Mouse (Mus musculus) heart, embryonic 16.5 days (tissue): ENCODE data around the gene Dgkz. TPM values are rescaled to one million over a fixed set of nuclear protein-coding genes. Genes with fewer than 3 reads are reported as not detected.

Experiments
- ATAC-seq: fragments of 200-750 bp; cut with Nextera tagmentation; replicated peaks from 2 replicates; pipeline ENCODE4 v1.8.0; 2017; ENCODE audit warnings: moderate number of reproducible peaks; ENCODE audit not compliant: insufficient read depth, low FRiP score; ENCODE audit errors: extremely low read depth
- H3K27ac ChIP-seq: fragments of 300-500 bp; sonication (generic); 2 replicates; pipeline ENCODE4 v1.5.1; 2014; ENCODE audit warnings: mild to moderate bottlenecking, low read length, control low read depth, moderate library complexity
- H3K27me3 ChIP-seq: fragments of 300-500 bp; sonication (generic); 2 replicates; pipeline ENCODE4 v1.6.1; 2014; ENCODE audit warnings: low read length, mixed read lengths; ENCODE audit not compliant: control insufficient read depth, insufficient read depth
- H3K36me3 ChIP-seq: fragments of 300-500 bp; sonication (generic); 2 replicates; pipeline ENCODE4 v1.6.1; 2014; ENCODE audit not compliant: control insufficient read depth, insufficient read depth
- H3K4me1 ChIP-seq: fragments of 300-500 bp; sonication (generic); 2 replicates; pipeline ENCODE4 v1.6.1; 2014; ENCODE audit warnings: low read length, mixed read lengths; ENCODE audit not compliant: control insufficient read depth, insufficient read depth
- H3K4me2 ChIP-seq: fragments of 300-500 bp; sonication (generic); 2 replicates; pipeline ENCODE4 v1.6.1; 2014; ENCODE audit warnings: low read depth, mild to moderate bottlenecking, control low read depth, low read length
- H3K4me3 ChIP-seq: fragments of 300-500 bp; sonication (generic); 2 replicates; pipeline ENCODE4 v1.5.1; 2014; ENCODE audit warnings: mild to moderate bottlenecking, control low read depth, low read length
- H3K9ac ChIP-seq: fragments of 300-500 bp; sonication (generic); 2 replicates; pipeline ENCODE4 v1.6.1; 2014; ENCODE audit warnings: low read length, control low read depth
- H3K9me3 ChIP-seq: fragments of 300-500 bp; sonication (generic); replicated peaks from 2 replicates; pipeline ENCODE4 v1.6.1; 2016; ENCODE audit warnings: low read length; ENCODE audit not compliant: control insufficient read depth
- WGBS: fragments of 180-500 bp; shearing (Covaris S2); extraction: QIAGEN DNeasy Blood & Tissue Kit; methylation state at CpG from one replicate; pipeline ENCODE4 v1.1.7; 2014; 5-methylcytosine and 5-hydroxymethylcytosine counted together
- polyA plus RNA-seq: library from polyadenylated mRNA; unstranded; fragments of >200 nt; fragmentation: Nextera tagmentation; extraction: Ambion mirVana; gene quantifications from 2 replicates; pipeline ENCODE4 v1.2.1, GENCODE M21; 2015

Gene Dgkz
- polyA plus RNA-seq, 1 experiment from 2014 or later: 43.1 TPM

- no peak overlapping the region for H3K9ac ChIP-seq
- no peak for ATAC-seq
- peaks cover 7% of the 10 kb centered on the region for H3K27me3 ChIP-seq
- H3K4me1 ChIP-seq: peaks cover 25% of the 10 kb centered on the region
- H3K9me3 ChIP-seq: no peaks in the 10 kb centered on the region
- no peak overlapping the region for H3K27ac ChIP-seq
- H3K4me2 ChIP-seq: no peak overlapping the region
- peaks cover 5% of the 10 kb centered on the region; the same call in 1 of the 2 replicates for H3K36me3 ChIP-seq
- H3K4me3 ChIP-seq: no peak overlapping the region
- WGBS: 66% methylated on average over 3 of the region's 3 CpGs
These were observed 46.2 kb downstream of the Dgkz start for GRCm38 (mm10) chr2:91929455-91929854.

DNA sequence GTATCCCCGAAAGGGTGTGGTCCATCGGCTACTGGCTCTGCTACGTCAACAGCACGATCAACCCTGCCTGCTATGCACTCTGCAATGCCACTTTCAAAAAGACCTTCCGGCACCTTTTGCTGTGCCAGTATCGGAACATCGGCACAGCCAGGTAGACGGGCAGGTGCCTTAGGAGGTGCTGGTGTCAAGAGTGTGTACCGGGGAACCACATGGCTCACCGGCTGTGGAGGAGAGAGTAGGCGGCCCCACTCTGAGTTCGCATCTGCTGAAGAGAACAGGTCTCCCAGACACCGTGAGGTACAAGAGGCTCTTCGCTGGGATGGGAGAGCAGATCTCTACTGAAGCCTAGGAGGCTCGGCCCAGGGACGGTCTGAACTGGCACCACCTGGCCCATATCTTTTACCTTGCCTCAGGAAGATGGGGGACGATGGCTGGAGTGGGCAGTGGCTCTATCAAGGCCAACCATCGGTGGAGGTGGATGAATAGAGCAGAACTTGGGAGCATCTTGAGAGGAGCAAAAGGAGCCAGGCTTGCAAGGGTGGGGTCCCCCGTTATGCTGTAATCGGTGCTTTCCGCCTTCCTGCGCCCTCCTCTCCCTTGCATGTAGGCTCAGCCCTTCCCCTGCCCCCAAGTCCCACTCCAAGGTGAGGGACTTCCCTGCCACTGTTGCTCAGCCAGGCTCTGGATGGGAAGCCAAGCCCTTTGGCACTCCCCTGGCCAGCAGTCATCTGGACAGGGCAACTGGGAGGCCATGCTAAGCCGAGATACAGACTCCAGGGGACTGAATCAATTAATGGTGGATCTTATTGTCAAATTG is 46.9 kb downstream of the Dgkz start:
- H3K4me3 ChIP-seq: no peak overlapping the region

DNA sequence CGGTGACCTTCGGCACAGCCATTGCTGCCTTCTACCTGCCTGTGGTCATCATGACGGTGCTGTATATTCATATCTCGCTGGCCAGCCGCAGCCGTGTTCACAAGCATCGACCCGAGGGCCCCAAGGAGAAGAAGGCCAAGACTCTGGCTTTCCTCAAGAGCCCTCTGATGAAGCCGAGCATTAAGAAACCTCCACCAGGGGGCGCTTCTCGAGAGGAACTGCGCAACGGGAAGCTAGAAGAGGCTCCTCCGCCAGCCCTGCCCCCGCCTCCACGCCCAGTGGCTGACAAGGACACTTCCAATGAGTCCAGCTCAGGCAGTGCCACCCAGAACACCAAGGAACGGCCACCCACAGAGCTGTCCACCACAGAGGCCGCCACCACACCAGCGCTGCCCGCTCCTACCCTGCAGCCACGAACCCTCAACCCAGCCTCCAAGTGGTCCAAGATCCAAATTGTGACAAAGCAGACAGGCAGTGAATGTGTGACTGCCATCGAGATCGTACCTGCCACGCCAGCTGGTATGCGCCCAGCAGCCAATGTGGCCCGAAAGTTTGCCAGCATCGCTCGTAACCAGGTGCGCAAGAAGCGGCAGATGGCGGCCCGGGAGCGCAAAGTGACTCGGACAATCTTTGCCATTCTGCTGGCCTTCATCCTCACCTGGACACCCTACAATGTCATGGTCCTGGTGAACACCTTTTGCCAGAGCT is 47.7 kb downstream of the Dgkz start:
- WGBS: 38% methylated on average over 34 of the region's 34 CpGs
- H3K4me3 ChIP-seq: peak overlapping the region; percentile 7; the same call in 1 of the 2 replicates
- H3K4me2 ChIP-seq: peak overlapping the region; percentile 51
- peaks cover 18% of the 10 kb centered on the region for H3K27me3 ChIP-seq
- ATAC-seq: no peak
- peaks cover under 1% of the 10 kb centered on the region; the same call in 1 of the 2 replicates for H3K36me3 ChIP-seq
- no peak overlapping the region for H3K27ac ChIP-seq
- H3K9me3 ChIP-seq: no peaks in the 10 kb centered on the region
- peaks cover 30% of the 10 kb centered on the region for H3K4me1 ChIP-seq
- H3K9ac ChIP-seq: no peak overlapping the region

More for the DNA sequence above, 46.9 kb downstream of the Dgkz start:
- H3K4me2 ChIP-seq: peak overlapping the region; percentile 51; the same call in 1 of the 2 replicates
- peaks cover 28% of the 10 kb centered on the region for H3K4me1 ChIP-seq
- peaks cover 11% of the 10 kb centered on the region for H3K27me3 ChIP-seq
- no peak for ATAC-seq
- no peak overlapping the region for H3K27ac ChIP-seq
- H3K9ac ChIP-seq: no peak overlapping the region
- H3K36me3 ChIP-seq: peaks cover 4% of the 10 kb centered on the region; the same call in 1 of the 2 replicates
- 69% methylated on average over 23 of the region's 23 CpGs for WGBS
- no peaks in the 10 kb centered on the region for H3K9me3 ChIP-seq

DNA sequence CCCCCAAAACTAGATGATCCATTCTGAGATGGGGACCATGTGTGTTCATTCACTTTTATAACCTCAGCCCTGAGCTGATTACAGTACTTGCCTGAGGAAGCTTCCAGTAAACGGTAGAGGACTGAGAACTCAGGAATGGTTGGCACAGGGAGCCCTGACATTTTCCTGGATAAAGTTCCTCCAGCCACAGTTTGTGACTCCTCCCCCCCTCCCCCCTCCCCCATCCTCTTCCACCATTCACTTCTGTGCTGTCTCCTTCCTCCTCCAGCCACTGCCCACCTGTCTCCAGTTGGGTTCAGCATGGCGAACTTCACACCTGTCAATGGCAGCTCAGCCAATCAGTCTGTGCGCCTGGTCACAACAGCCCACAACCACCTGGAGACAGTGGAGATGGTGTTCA is 48.7 kb downstream of the Dgkz start, which contains the start of gene Chrm4:
Chrm4 (plus strand) TSS at position 301 of the 400 bp plus-strand sequence.
- no peak for ATAC-seq
- peaks cover 28% of the 10 kb centered on the region for H3K27me3 ChIP-seq
- 74% methylated on average over 3 of the region's 3 CpGs for WGBS

DNA sequence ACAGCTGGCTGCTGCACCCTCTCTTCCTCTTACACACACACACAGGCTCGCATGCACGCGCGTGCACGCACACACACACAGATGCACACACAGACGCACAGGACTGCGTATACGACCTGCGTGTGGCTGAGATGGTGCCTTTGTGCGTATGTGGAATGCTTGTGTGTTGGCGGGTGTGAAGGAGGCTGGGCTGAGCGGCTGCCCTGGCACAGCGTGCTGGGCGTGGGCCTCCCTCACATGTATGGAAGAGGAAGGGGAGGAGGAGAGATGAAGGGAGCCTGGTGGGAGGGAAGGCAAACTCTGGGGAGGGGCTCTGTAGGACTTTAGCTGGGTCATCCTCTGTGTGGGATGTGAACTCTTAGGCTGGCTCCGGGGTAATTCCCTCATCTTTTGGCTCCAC is 50.2 kb downstream of the Dgkz start:
- Histone ChIP-seq H3K4me2 (no peak overlapping the region), H3K27ac (no peak overlapping the region), H3K36me3 (no peaks in the 10 kb centered on the region), H3K9me3 (no peaks in the 10 kb centered on the region), H3K4me1 (peaks cover 24% of the 10 kb centered on the region), H3K4me3 (no peak overlapping the region), H3K9ac (no peak overlapping the region), H3K27me3 (peaks cover 41% of the 10 kb centered on the region)
- 72% methylated on average over 15 of the region's 15 CpGs for WGBS
- no peak for ATAC-seq

More for the DNA sequence above, 48.7 kb downstream of the Dgkz start, which contains the start of gene Chrm4:
- no peaks in the 10 kb centered on the region for H3K9me3 ChIP-seq
- H3K36me3 ChIP-seq: no peaks in the 10 kb centered on the region
- H3K4me1 ChIP-seq: peaks cover 25% of the 10 kb centered on the region
- peak within 1 kb of the TSS; percentile 7; the same call in 1 of the 2 replicates for H3K4me3 ChIP-seq
- H3K4me2 ChIP-seq: peak within 1 kb of the TSS; percentile 51
- H3K27ac ChIP-seq: no peak within 1 kb of the TSS
- no peak within 1 kb of the TSS for H3K9ac ChIP-seq

DNA sequence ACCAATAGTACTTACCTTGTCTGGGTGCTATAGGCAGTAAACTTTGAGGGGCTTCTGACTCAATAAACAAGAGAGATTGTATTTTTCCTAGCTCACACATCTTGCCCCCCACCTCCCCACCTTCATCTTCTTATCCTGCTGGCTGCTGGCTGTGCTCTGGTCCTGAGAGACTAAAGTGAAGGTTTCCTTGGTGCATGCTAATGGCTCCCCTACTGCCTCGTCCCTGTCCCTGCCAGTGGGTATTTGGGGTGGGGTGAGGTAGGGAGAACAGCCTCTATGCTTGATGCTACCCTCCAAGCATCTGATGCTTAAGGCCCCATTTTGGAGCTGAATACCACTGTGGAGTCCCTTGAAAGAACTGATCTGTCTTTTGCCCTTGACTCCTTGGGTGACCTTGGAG is 50.9 kb downstream of the Dgkz start:
- Histone ChIP-seq H3K9ac (no peak overlapping the region), H3K27me3 (peaks cover 43% of the 10 kb centered on the region), H3K4me1 (peaks cover 19% of the 10 kb centered on the region), H3K36me3 (peaks cover 1% of the 10 kb centered on the region), H3K9me3 (no peaks in the 10 kb centered on the region), H3K4me3 (no peak overlapping the region), H3K4me2 (no peak overlapping the region), H3K27ac (no peak overlapping the region)
- WGBS: 84% methylated on average over 1 of the region's 1 CpGs
- ATAC-seq: no peak

DNA sequence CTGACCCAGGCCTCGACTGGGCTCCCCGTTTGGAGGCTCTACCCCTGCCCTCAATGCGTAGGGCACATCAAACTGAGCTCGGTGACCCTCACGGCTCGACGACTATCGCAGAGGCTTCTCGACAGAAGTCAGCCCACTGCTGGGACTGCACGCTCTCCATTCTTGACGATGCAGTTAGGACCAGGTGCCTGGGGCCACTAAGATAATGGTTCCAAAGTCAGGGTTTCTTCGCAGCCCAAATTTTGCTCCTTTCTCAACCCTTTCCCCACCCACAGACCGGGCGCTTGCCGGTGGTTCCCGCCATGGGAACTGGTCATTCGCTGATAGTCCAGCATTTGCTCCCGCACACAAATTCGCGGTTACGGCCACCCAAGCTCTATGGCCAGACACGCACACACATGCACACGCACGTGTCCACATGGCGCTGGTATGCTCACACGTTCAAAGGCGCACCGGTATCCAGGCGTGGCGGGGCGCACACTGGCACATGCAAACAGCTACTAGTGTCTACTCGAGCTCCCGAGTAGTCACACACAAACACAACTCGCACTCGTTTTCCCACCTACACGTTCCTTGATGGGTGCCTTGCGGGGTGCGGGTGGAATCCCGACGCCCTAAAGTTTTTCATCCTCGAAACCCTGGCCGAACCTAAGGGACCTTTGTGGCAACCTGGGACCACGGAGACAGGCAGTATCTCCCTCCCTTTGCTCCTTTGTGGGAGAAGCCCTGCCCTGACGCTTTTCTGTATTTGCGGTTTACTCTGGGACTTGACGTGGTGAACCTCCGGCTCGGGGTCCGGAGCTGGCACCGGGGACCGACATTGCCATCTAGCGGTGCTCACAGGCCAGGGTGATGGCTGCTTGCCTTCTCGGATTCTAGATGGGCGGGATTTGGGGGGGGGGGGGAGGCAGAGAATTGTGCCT is 52.0 kb downstream of the Dgkz start:
- Histone ChIP-seq H3K27me3 (peaks cover 43% of the 10 kb centered on the region), H3K4me3 (peak overlapping the region; percentile 67), H3K4me1 (peaks cover 18% of the 10 kb centered on the region), H3K9ac (no peak overlapping the region), H3K9me3 (no peaks in the 10 kb centered on the region), H3K4me2 (peak overlapping the region; percentile 57), H3K27ac (no peak overlapping the region), H3K36me3 (peaks cover 5% of the 10 kb centered on the region)
- WGBS: 5% methylated on average over 54 of the region's 54 CpGs
- ATAC-seq: 0 out of 2 replicates have a peak, but pooled peaks have one; percentile 25

DNA sequence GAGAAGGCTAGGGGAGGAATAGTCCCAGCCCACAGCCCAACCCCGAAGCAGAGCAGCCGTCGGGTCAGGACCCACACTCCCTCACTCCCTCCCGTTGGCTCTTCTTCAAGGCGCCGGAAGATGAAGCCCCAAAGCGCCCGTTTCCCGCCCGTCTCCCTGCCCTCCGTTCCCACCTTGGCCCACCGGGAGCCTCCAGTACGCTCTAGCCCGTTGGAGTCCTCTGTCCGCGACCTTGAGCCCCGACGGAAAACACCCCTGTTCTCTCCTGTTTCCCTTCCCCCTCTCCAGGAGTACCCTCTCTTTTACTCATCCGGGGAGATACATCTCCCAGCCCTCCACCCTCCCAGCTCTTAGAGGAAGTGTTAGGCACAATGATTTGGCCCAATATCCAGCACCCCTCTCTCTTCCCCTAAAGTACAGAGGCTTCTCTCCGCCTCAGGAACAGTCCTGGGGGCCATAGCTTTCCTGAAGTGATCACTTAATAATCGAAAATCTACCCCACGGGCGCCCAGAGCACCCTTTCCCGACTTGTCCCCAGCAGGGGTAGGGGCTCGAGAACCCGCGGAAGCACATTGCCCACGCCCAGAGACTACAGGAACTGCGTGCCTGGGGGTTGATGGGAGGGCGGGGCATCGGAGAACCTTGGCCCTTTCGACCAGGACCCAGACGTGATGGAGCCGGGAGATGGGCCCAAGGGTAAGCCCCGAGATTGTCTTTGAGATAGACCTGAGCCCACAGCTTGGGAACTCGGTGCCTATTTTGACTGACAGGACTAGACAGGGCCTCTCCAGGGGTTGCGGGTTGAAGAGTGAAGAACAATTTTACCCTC is 52.9 kb downstream of the Dgkz start:
- Histone ChIP-seq H3K4me1 (peaks cover 18% of the 10 kb centered on the region), H3K4me3 (peak overlapping the region; percentile 67), H3K27ac (no peak overlapping the region), H3K9me3 (no peaks in the 10 kb centered on the region), H3K36me3 (peaks cover 9% of the 10 kb centered on the region), H3K4me2 (peak overlapping the region; percentile 97), H3K27me3 (peaks cover 43% of the 10 kb centered on the region), H3K9ac (no peak overlapping the region)
- 3% methylated on average over 37 of the region's 37 CpGs for WGBS
- no peak for ATAC-seq
